Mouse (Mus musculus) forebrain, embryonic 16.5 days (tissue): ENCODE measurements at regions not wholly inside any gene's neighbourhood (a gene's known extent, or its start where the extent isn't known, plus 50 kb on each side); places are given as distances from the start of the nearest gene placed in this dataset.

Experiments
- ATAC-seq: fragments of 200-750 bp; cut with Nextera tagmentation; 2 replicates; pipeline ENCODE4 v1.8.0; 2017; ENCODE audit warnings: mild to moderate bottlenecking, moderate library complexity
- H3K27ac ChIP-seq: fragments of 300-500 bp; sonication (generic); 2 replicates; pipeline ENCODE4 v1.5.1; 2014; ENCODE audit warnings: low read length, control low read depth
- H3K27me3 ChIP-seq: fragments of 300-500 bp; sonication (generic); replicated peaks from 2 replicates; pipeline ENCODE4 v1.6.1; 2014; ENCODE audit warnings: low read length; ENCODE audit not compliant: control insufficient read depth, insufficient read depth
- H3K36me3 ChIP-seq: fragments of 300-500 bp; sonication (generic); 2 replicates; pipeline ENCODE4 v1.6.1; 2014; ENCODE audit not compliant: control insufficient read depth, insufficient read depth
- H3K4me1 ChIP-seq: fragments of 300-500 bp; sonication (generic); replicated peaks from 2 replicates; pipeline ENCODE4 v1.6.1; 2014; ENCODE audit warnings: low read length; ENCODE audit not compliant: control insufficient read depth, insufficient read depth
- H3K4me2 ChIP-seq: fragments of 300-500 bp; sonication (generic); 2 replicates; pipeline ENCODE4 v1.6.1; 2014; ENCODE audit warnings: mild to moderate bottlenecking, low read length, control low read depth
- H3K4me3 ChIP-seq: fragments of 300-500 bp; sonication (generic); replicated peaks from 2 replicates; pipeline ENCODE4 v1.5.1; 2014; ENCODE audit warnings: mild to moderate bottlenecking, low read length, control low read depth
- H3K9ac ChIP-seq: fragments of 300-500 bp; sonication (generic); replicated peaks from 2 replicates; pipeline ENCODE4 v1.6.1; 2014; ENCODE audit warnings: low read depth, low read length, control low read depth
- H3K9me3 ChIP-seq: fragments of 300-500 bp; sonication (generic); 2 replicates; pipeline ENCODE4 v1.6.1; 2016; ENCODE audit warnings: low read length; ENCODE audit not compliant: control insufficient read depth
- WGBS: fragments of 180-500 bp; shearing (Covaris S2); extraction: QIAGEN DNeasy Blood & Tissue Kit; methylation state at CpG from one replicate; pipeline ENCODE4 v1.1.7; 2014; 5-methylcytosine and 5-hydroxymethylcytosine counted together

GRCm38 (mm10) chr11:71897551-71897950, 139.8 kb downstream of the Aipl1 start:
- H3K27ac ChIP-seq: no peak overlapping the region
- no peak overlapping the region for H3K4me2 ChIP-seq
- H3K4me1 ChIP-seq: peaks cover 4% of the 10 kb centered on the region
- no peaks in the 10 kb centered on the region for H3K27me3 ChIP-seq
- H3K36me3 ChIP-seq: no peaks in the 10 kb centered on the region
- no peak overlapping the region for H3K4me3 ChIP-seq
- H3K9me3 ChIP-seq: no peaks in the 10 kb centered on the region
- ATAC-seq: no peak
- H3K9ac ChIP-seq: no peak overlapping the region
- 31% methylated on average over 2 of the region's 2 CpGs for WGBS

GRCm38 (mm10) chr11:71897141-71897540, 140.2 kb downstream of the Aipl1 start:
- ATAC-seq: no peak
- H3K9ac ChIP-seq: no peak overlapping the region
- no peak overlapping the region for H3K4me3 ChIP-seq
- 49% methylated on average over 3 of the region's 3 CpGs for whole genome bisulfite sequencing
- no peak overlapping the region for H3K4me2 ChIP-seq
- H3K9me3 ChIP-seq: no peaks in the 10 kb centered on the region
- no peaks in the 10 kb centered on the region for H3K36me3 ChIP-seq
- H3K27ac ChIP-seq: no peak overlapping the region
- H3K4me1 ChIP-seq: peaks cover under 1% of the 10 kb centered on the region
- no peaks in the 10 kb centered on the region for H3K27me3 ChIP-seq

DNA sequence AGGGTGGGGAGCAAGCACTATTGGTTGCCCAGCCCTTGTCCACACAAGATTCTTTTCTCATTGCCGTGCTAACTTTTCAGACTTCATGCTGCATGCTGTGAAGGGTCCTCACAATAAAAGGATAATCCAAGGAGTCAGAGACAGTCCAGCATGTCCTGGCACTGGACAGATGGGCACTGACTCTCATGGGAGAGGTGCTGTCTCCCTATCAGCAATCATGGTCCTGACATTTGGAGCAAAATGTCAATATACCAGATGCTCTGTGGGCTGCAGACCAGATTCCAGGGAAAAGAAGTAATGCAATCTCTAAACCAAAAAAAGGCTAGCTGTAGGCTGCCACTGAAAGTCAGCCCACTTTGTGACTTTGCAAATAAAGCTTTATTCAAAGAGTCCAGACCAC, 141.5 kb downstream of the Wscd1 start:
- Histone ChIP-seq H3K9me3 (no peaks in the 10 kb centered on the region), H3K4me3 (no peak overlapping the region), H3K4me2 (no peak overlapping the region), H3K27me3 (no peaks in the 10 kb centered on the region), H3K4me1 (no peaks in the 10 kb centered on the region), H3K36me3 (no peaks in the 10 kb centered on the region), H3K27ac (no peak overlapping the region), H3K9ac (no peak overlapping the region)
- 61% methylated on average over 1 of the region's 1 CpGs for WGBS
- no peak for ATAC-seq

DNA sequence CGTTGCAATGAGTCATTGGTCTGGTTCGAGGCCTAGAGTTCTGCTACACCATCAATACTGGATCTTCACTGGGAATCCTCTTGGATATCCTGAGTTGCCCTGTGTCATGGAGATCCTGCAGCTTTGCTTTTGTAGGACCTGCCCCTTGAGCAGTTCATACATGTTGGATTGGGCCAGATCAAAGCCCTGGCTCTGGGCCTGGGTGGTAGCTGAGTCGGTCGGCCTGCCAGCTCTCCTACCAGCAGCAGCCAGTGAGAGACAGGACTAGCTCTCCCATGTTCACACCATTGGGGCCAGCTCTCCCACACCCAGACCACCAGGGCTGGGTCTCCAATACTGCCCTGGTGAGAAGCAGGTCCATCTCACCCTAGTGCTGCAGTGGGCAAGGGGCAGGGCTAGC, 139.4 kb downstream of the Wscd1 start:
- Histone ChIP-seq H3K27ac (no peak overlapping the region), H3K27me3 (no peaks in the 10 kb centered on the region), H3K9ac (no peak overlapping the region), H3K4me3 (no peak overlapping the region), H3K36me3 (no peaks in the 10 kb centered on the region), H3K9me3 (no peaks in the 10 kb centered on the region), H3K4me1 (no peaks in the 10 kb centered on the region), H3K4me2 (no peak overlapping the region)
- no peak for ATAC-seq
- WGBS: 86% methylated on average over 4 of the region's 4 CpGs

- Histone ChIP-seq H3K4me1 (no peaks in the 10 kb centered on the region), H3K27me3 (no peaks in the 10 kb centered on the region), H3K9ac (no peak overlapping the region), H3K36me3 (no peaks in the 10 kb centered on the region), H3K27ac (no peak overlapping the region), H3K4me2 (no peak overlapping the region), H3K9me3 (no peaks in the 10 kb centered on the region), H3K4me3 (no peak overlapping the region)
- 82% methylated on average over 4 of the region's 4 CpGs for whole genome bisulfite sequencing
- ATAC-seq: no peak
These were observed 137.5 kb downstream of the Wscd1 start for GRCm38 (mm10) chr11:71887211-71887610.

DNA sequence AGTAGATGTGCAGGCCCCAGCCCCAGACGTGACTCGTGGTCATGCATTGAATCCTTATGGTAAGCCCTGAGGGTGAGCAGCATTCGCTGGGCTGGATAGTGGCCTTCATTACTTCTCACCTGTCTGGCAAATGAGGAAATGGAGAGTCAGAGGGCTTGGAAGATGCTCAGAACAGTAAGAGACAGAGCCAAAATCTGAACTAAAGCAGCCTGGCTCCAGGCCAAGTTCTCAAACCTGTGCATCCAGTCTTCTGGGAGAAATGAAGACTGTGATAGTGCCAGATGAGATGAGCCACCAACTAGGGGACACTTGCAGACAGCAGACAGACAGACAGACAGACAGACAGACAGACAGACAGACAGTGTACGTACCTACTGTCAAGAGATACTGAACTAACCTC, 137.1 kb downstream of the Wscd1 start:
- H3K4me3 ChIP-seq: no peak overlapping the region
- H3K36me3 ChIP-seq: no peaks in the 10 kb centered on the region
- H3K4me2 ChIP-seq: no peak overlapping the region
- H3K4me1 ChIP-seq: no peaks in the 10 kb centered on the region
- no peak overlapping the region for H3K9ac ChIP-seq
- no peak for ATAC-seq
- 85% methylated on average over 4 of the region's 4 CpGs for WGBS
- no peaks in the 10 kb centered on the region for H3K9me3 ChIP-seq
- H3K27me3 ChIP-seq: no peaks in the 10 kb centered on the region
- H3K27ac ChIP-seq: no peak overlapping the region

DNA sequence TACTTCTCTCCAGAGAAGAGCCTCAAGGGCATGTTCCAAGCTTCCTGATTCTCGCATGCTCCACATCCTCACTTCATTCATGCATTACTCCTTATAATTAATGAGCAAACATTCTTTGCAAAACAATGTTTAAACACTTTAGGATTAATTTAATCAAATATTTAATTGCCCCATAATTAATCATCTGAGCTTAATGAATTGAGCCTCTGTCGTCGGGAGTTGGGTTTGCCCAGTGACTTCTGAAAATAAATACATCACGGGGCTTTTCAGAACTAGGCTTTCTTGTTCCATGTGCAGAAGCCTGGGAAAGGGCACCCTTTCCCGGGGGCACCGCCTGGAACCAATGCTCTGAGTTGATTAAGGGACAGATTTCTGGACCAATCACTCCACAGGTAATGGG, 135.1 kb downstream of the Wscd1 start:
- Histone ChIP-seq H3K27ac (no peak overlapping the region), H3K9me3 (no peaks in the 10 kb centered on the region), H3K4me2 (no peak overlapping the region), H3K27me3 (no peaks in the 10 kb centered on the region), H3K36me3 (no peaks in the 10 kb centered on the region), H3K4me1 (no peaks in the 10 kb centered on the region), H3K4me3 (no peak overlapping the region), H3K9ac (no peak overlapping the region)
- ATAC-seq: no peak
- 50% methylated on average over 6 of the region's 6 CpGs for WGBS

DNA sequence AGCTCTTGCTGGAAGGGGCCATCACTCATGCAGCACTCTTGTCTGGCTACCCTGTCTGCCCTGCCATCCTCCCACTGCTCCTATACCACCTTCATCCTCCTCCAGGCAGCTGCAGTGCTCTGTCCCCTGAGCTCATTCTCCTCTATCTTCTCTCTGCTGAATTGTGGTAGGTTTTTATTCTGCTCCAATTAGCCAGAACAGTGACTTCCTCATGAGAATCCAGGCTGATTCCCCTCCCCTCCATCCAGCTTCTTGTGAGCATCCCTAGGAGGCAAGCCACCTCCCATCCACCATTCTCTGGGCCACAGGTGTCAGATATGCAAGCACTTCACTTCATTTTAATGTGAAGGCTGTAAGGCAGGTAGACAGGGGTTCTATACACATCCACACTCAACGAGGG, 132.1 kb downstream of the Wscd1 start:
- no peaks in the 10 kb centered on the region for H3K9me3 ChIP-seq

GRCm38 (mm10) chr11:71871297-71871696, 121.6 kb downstream of the Wscd1 start:
- no peak for ATAC-seq
- no peaks in the 10 kb centered on the region for H3K36me3 ChIP-seq
- no peak overlapping the region for H3K27ac ChIP-seq
- 82% methylated on average over 7 of the region's 7 CpGs for WGBS
- H3K4me1 ChIP-seq: no peaks in the 10 kb centered on the region; the same call in 1 of the 2 replicates
- no peaks in the 10 kb centered on the region for H3K9me3 ChIP-seq
- H3K4me2 ChIP-seq: no peak overlapping the region
- H3K4me3 ChIP-seq: no peak overlapping the region
- no peaks in the 10 kb centered on the region for H3K27me3 ChIP-seq
- H3K9ac ChIP-seq: no peak overlapping the region

More for the DNA sequence above, 132.1 kb downstream of the Wscd1 start:
- ATAC-seq: no peak
- Histone ChIP-seq H3K27me3 (no peaks in the 10 kb centered on the region), H3K27ac (no peak overlapping the region), H3K4me1 (no peaks in the 10 kb centered on the region), H3K9ac (no peak overlapping the region), H3K4me2 (no peak overlapping the region), H3K36me3 (no peaks in the 10 kb centered on the region), H3K4me3 (no peak overlapping the region)
- 71% methylated on average over 1 of the region's 1 CpGs for WGBS

- no peaks in the 10 kb centered on the region for H3K9me3 ChIP-seq
- H3K4me2 ChIP-seq: no peak overlapping the region
- no peaks in the 10 kb centered on the region for H3K36me3 ChIP-seq
- no peaks in the 10 kb centered on the region; the same call in 1 of the 2 replicates for H3K4me1 ChIP-seq
- H3K27ac ChIP-seq: no peak overlapping the region
- H3K9ac ChIP-seq: no peak overlapping the region
- H3K27me3 ChIP-seq: no peaks in the 10 kb centered on the region
- no peak for ATAC-seq
- 64% methylated on average over 12 of the region's 12 CpGs for WGBS
- H3K4me3 ChIP-seq: no peak overlapping the region
These were observed 117.0 kb downstream of the Wscd1 start for GRCm38 (mm10) chr11:71866690-71867089.
